Mouse (Mus musculus) kidney, postnatal 25 days (tissue): ENCODE results near the gene Gm47289.

Experiments
- DNase-seq, 2 experiments: peaks; one replicate each; pipeline ENCODE4 v3.0.0; 2021; ENCODE audit warnings: mixed read lengths in 2 of 2

Gene Gm47289

GRCm38 (mm10) chr9:119158861-119159260 lies at the start of gene Gm47289:
Gene Gm47289, plus strand, starts transcription at chr9:119159161.
- DNase-seq: no peak

- no peak for DNase-seq
These were observed 49.1 kb upstream of the Gm47289 start for GRCm38 (mm10) chr9:119109685-119110353.

GRCm38 (mm10) chr9:119110640-119111039 lies 48.3 kb upstream of the Gm47289 start:
- DNase-seq: peak in 1 of 2 experiments; percentile 54

GRCm38 (mm10) chr9:119114911-119115310 lies 44.0 kb upstream of the Gm47289 start:
- no peak for DNase-seq

- DNase-seq: peak; percentile 96 to 97
These were observed 39.4 kb upstream of the Gm47289 start for GRCm38 (mm10) chr9:119119409-119120167.

GRCm38 (mm10) chr9:119120168-119120560 lies 38.8 kb upstream of the Gm47289 start:
- peak; percentile 45 to 63 for DNase-seq

- no peak for DNase-seq
These were observed 36.2 kb upstream of the Gm47289 start for GRCm38 (mm10) chr9:119122596-119123369.

- no peak for DNase-seq
These were observed 30.4 kb upstream of the Gm47289 start for GRCm38 (mm10) chr9:119128436-119129181.

- DNase-seq: peak in 1 of 2 experiments; percentile 52
These were observed 28.3 kb upstream of the Gm47289 start for GRCm38 (mm10) chr9:119130692-119131091.

- DNase-seq: no peak
These were observed 20.1 kb upstream of the Gm47289 start for GRCm38 (mm10) chr9:119138836-119139235.

GRCm38 (mm10) chr9:119142066-119142465 lies 16.9 kb upstream of the Gm47289 start:
- DNase-seq: no peak

GRCm38 (mm10) chr9:119143372-119143771 lies 15.6 kb upstream of the Gm47289 start:
- no peak for DNase-seq

- DNase-seq: no peak
These were observed 14.3 kb upstream of the Gm47289 start for GRCm38 (mm10) chr9:119144696-119145095.

GRCm38 (mm10) chr9:119145137-119145536 lies 13.8 kb upstream of the Gm47289 start:
- DNase-seq: peak in 1 of 2 experiments; percentile 51

GRCm38 (mm10) chr9:119145638-119146037 lies 13.3 kb upstream of the Gm47289 start:
- DNase-seq: peak in 1 of 2 experiments; percentile 54

- DNase-seq: peak in 1 of 2 experiments; percentile 56
These were observed 12.7 kb upstream of the Gm47289 start for GRCm38 (mm10) chr9:119146098-119146770.

GRCm38 (mm10) chr9:119149601-119150000 lies 9.4 kb upstream of the Gm47289 start:
- peak; percentile 65 to 71 for DNase-seq

GRCm38 (mm10) chr9:119151751-119152150 lies 7.2 kb upstream of the Gm47289 start:
- peak in 1 of 2 experiments; percentile 66 for DNase-seq

GRCm38 (mm10) chr9:119155416-119155815 lies 3.5 kb upstream of the Gm47289 start:
- DNase-seq: peak; percentile 80 to 84

- DNase-seq: peak; percentile 58 to 62
These were observed 3.1 kb upstream of the Gm47289 start for GRCm38 (mm10) chr9:119155826-119156225.

GRCm38 (mm10) chr9:119156278-119157201 lies 2.4 kb upstream of the Gm47289 start, which contains the start of gene Acaa1b:
Gene Acaa1b, minus strand, starts transcription at chr9:119157093.
- DNase-seq: peak; percentile 92 to 95
